Mouse (Mus musculus) cortical plate, adult 2 months (tissue): ENCODE results near the gene Col5a1.

ENCODE experiments used
- CTCF ChIP-seq: fragments of 200-500 bp; IDR thresholded peaks from 2 replicates; pipeline ENCODE4 v1.5.1; 2011; ENCODE audit warnings: mild to moderate bottlenecking, control low read depth, low read length; ENCODE audit not compliant: insufficient read depth; ENCODE audit errors: extremely low read depth
- POLR2A ChIP-seq: fragments of 200-500 bp; IDR thresholded peaks from 2 replicates; pipeline ENCODE4 v1.6.1; 2011; ENCODE audit warnings: mild to moderate bottlenecking, low read length, control low read depth; ENCODE audit not compliant: insufficient read depth; ENCODE audit errors: extremely low read depth

- TF ChIP-seq CTCF (no peak), POLR2A (no peak)
Measured at GRCm38 (mm10) chr2:27901076-27901475, 14.9 kb downstream of the Col5a1 start.
